Mouse (Mus musculus): ENCODE results near the gene Map1lc3b.

Gene Map1lc3b

DNA sequence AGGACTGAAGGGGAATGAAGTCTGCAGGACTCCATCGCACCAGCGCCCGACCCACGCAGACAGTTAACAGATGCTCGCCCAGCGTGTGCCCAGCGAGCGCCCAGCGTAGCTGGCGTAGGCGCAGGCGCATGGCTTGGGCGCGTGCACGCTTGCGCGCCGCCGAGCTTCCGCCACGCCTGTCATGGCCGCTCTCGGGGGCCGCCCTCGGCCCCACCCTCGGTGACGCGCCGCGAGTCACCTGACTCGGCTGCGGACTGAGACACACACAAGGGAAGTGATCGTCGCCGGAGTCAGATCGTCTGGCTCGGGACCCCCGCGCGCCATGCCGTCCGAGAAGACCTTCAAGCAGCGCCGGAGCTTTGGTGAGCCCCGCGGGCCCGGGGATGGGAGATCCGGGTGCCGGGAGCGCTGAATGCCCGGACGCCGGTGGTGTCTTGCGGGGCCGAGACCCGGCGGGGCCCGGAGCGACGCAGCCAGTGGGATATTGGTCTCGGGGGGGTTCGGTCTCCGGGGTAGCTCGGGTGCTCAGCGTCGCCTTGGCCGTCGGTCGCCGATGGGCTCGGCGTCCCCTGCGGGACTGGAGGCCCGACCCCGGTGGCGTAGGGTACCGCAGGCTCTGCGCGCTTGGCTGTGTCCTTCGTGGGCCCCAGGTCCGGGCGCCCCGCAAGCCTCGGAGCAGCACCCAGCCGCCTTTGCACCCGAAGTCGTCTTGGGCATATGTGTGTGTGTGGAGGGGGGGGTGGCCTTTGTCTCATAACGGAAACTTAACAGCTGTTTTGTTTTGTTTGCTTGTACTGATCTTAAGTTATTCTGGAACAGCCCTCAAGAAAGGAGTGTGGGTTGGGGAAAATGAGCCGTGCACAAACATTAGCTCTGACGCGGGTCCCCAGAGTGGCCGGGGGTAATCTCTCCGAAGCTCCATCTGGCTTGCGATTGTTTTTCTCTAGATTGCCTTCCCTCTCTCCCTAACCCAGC is at the start of gene Map1lc3b:
Gene Map1lc3b (plus strand): TSS at position 159 of the 975 bp plus-strand sequence.
- DNase-seq (ENCODE audit: low spot score), result peak; percentile 83

- no peak for DNase-seq (ENCODE audit: low spot score)
Observed at GRCm38 (mm10) chr8:121541862-121542261, 48.3 kb upstream of the Map1lc3b start.

GRCm38 (mm10) chr8:121542901-121543300 is 47.3 kb upstream of the Map1lc3b start:
- DNase-seq (ENCODE audit: low spot score), result no peak

DNA sequence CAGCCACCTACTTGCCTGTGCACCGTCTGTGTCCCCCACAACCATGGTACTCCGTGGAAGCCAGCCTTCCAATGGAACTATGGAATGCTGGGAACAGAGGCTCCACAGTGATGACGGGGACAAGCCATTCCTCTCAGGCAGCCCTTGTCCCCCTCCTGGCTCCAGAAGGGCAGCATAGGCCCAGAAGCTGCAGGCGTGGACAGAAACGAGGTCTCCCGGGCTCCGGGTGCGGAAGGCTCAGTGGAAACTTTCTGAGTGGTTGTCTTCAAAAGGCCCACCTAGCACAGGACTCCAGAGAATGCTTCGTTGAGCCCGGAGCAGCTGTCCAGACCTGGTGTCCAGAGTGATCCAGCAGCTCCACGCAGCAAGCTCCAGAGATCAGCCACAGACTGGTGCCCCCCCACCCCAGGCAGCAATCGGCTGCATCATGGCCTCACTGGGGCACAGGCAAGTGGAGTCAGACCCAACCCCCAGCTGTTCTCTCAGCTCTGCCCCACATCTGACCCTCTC is 45.8 kb upstream of the Map1lc3b start, which contains the start of gene 1700018B08Rik:
Gene 1700018B08Rik (minus strand): TSS at position 45 of the 510 bp plus-strand sequence.
- DNase-seq (ENCODE audit: low spot score), result no peak

GRCm38 (mm10) chr8:121544936-121545335 is 45.2 kb upstream of the Map1lc3b start:
- no peak for DNase-seq (ENCODE audit: low spot score)

DNA sequence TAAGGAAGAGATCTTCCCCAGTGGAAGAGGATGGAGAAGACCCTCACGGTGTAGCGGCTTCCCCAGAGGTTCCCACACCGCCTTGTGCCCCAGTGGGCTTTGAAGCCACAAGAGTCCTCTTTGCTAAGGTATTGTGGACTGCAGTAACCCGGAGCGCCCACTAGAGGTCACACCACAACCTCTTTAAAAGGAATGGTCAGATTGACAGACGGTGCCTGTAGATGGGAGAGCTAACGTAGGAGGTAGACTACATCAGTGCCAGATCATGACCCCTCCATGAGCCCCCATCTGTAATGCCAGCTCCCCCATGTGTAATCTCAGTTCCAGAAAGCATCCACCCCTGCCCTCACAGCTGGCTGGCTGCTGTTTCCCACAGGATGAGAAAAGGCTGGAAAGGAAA is 43.0 kb upstream of the Map1lc3b start:
- DNase-seq (ENCODE audit: low spot score), result peak; percentile 75

DNA sequence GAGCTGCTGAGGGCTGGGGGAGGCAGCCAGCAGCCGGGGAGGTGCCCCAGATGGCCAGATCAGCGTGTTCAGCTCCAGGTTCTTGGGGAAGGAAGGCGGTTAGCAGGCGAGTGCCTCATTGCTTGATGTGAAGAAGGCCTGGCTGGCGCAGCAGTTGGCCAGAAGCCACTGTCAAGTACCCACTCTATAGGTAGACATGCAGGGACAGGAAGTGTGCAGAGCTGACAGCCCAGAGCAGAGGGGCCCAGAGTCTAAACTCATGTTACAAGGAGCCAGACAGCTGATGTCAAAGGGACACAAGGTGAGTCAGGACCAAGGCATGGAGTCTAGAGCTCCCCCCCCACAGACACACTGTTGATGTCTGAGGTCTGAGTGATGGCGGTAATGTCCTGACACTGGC is 40.1 kb upstream of the Map1lc3b start:
- DNase-seq (ENCODE audit: low spot score), result no peak

DNA sequence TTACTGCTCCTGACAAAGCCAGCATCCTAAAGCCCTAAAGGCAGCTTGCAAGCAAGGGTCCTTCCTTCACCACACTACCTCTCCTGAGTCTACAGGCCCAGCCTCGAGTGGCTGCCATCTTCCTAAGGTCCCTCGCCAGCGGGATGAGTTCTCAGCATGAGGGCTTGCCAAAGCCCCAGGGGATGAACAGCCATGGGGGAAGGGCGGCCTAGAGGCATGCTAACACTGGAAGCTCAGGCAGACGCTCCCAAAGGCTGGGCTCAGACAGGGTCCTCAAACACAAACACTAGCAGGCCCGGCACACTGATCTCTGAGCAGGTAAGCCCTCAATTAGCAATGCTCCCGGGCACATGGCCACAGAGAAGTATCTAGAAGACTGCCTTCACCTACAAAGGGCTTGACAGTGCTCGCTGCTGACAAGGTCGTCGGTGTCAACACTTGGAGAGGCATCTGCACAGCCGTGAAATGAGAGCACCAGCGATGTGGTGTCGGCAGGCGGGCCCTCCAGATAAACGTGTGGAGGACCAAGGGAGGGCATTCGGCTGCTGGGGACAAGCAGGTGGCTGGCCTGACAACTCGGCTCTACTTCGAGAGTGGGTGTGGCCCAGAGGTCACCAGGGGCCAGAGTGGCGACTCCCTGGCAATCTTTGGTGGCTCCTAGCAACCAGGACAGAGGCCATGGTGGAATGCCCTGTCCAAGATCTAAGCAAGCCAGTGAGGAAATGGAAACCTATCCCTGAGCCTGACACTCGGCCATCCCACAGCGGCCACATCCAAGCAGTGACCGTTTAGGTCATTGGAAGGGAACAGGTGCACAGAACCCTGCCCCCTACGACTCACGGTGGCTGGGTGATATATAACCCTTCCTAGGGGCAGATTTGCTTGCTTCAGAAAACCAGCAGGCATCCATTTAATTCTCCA is 38.8 kb upstream of the Map1lc3b start:
- DNase-seq (ENCODE audit: low spot score), result no peak

DNA sequence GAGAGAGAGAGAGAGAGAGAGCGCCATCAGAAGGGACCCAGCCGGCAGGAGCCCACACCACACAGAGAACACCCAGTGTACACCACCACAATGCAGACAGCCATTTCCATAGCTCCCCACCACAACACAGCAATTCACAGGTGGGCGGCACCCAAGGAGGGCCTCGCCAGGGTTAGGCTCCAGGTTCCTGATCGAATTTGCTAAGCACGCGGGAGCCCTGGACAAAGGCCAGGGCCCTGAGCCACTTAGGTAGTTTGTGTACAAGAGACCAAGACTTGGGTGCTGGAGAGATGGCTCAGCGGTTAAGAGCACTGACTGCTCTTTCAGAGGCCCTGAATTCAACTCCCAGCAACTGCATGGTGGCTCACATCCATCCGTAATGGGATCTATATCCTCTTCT is 37.7 kb upstream of the Map1lc3b start:
- no peak for DNase-seq (ENCODE audit: low spot score)

DNA sequence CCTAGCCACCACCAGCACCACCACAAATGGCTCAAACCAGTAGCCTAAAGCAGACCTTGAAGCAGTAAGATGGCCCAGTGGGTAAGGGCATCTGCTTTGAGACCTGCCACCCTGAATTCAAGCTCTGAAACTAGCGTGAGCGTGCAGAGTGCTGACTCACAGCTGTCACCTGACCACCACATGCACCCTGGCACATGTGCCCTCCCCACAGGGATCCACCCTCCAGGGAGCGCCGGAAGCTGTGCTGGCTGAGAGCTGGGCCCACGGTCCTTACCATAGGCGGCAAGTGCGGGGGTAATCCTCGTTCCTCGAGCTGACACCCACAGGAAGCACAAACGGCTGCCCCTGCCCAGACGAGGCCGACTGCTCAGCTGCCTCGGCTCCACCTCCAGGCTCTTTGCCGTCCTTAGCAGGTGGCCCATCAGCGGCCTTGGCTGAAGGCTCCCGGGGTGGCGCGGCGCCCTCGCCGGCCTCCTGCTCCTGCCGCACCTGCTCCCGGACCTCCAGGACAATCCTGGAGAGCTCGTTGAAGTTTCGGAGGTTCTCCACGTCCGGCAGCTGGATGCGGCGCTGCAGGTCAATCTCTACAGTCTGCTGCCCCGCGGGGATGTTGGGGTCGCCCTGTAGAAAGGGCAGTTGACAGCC is 36.2 kb upstream of the Map1lc3b start:
- DNase-seq (ENCODE audit: low spot score), result no peak

GRCm38 (mm10) chr8:121557746-121558145 is 32.4 kb upstream of the Map1lc3b start:
- DNase-seq (ENCODE audit: low spot score), result no peak

GRCm38 (mm10) chr8:121558538-121558937 is 31.6 kb upstream of the Map1lc3b start:
- no peak for DNase-seq (ENCODE audit: low spot score)

DNA sequence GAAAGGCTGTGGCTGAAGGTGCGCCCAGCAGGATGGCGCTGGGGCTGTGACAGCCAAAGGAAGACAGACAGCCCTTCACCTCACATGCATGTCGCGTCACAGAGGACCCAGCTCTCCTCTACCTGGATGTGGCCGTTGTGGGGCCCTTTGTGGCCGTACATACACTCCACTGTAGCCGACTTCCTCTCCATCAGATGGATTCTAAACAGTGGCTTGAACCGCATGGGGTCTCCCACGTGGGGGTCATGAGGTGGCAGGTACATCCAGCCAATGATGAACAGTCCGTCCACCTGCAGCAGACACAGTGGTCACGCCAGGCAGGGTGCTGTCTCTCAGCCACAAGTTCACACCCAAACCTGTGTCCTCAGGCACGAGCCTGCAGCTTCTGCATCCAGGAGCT is 30.4 kb upstream of the Map1lc3b start:
- DNase-seq (ENCODE audit: low spot score), result no peak

GRCm38 (mm10) chr8:121560432-121561100 is 29.6 kb upstream of the Map1lc3b start:
- no peak for DNase-seq (ENCODE audit: low spot score)

GRCm38 (mm10) chr8:121561636-121562345 is 28.4 kb upstream of the Map1lc3b start:
- DNase-seq (ENCODE audit: low spot score), result peak; percentile 58

DNA sequence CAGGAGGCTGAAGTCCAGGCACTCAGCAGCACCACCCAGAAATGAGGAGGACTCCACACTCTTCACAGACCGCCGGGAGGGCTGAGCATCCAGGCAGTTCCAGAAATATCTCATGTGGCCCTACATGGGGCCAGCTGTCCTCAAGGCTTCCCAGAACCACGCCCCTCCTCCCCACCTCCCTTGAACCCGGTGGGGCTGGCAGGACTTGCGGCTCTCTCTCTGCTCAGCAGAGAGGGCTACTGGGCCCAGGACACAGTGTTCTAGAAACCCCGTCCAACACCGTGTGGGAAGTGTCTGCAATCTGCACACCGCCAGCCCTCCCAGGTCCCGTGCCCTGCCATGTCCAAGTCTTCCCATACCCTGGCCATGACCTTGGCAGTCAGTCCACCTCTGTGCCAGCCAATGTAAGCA is 27.2 kb upstream of the Map1lc3b start:
- DNase-seq (ENCODE audit: low spot score), result no peak

DNA sequence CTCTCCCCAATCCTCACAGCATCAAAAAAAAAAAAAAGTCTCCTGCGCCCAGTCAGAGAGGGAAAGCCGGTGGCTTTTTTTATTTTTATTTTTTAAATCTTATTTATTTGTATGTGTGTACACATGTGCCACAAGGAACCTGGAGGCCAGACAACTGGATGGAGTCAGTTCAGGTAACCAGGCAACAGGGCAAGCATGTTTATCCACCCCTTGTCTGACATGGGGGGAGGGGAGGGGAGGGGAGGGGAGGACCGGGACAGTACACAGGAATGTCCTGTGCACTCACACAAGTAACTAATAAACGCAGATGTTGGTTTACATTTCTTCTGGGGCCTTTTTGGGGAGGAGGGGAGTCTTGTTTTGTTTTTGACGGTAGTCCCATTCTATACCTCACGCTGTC is 26.5 kb upstream of the Map1lc3b start:
- DNase-seq (ENCODE audit: low spot score), result no peak

- DNase-seq (ENCODE audit: low spot score), result no peak
Observed at GRCm38 (mm10) chr8:121568321-121568720, 21.8 kb upstream of the Map1lc3b start.

DNA sequence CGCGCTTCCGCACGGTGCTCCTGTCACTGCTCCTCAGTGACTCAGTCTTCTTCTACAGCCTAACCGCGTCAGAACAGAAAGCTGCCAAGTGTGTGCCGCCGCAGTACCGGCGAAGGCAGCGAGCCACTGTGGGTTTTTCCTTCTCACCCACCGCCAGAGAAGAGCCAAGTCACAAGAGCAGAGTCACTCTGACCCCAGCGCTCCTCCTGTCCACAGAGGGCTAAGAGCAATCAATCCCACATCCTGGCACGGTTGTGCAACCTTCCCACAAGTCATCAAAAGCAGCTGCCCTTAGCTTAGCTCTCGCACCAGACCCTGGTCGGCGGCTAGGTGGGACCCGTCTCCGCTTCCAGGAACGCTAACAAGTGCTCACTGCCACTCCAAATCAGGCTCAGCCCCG is 19.8 kb upstream of the Map1lc3b start:
- no peak for DNase-seq (ENCODE audit: low spot score)

- no peak for DNase-seq (ENCODE audit: low spot score)
Observed at GRCm38 (mm10) chr8:121570801-121571200, 19.4 kb upstream of the Map1lc3b start.

GRCm38 (mm10) chr8:121572121-121572520 is 18.0 kb upstream of the Map1lc3b start:
- no peak for DNase-seq (ENCODE audit: low spot score)
